Mouse (Mus musculus): ENCODE data around the gene Mcm3.

- TF ChIP-seq CTCF (IDR thresholded peaks at IDR 0.05; ENCODE audit: low read depth) (no peak), EP300 (IDR thresholded peaks at IDR 0.05; ENCODE audit: low read depth) (no peak)
Measured at GRCm38 (mm10) chr1:20830546-20830945, 10.4 kb upstream of the Mcm3 start.
